Mouse (Mus musculus): ENCODE data around the gene Kcnma1. TPM values are rescaled to one million over a fixed set of nuclear protein-coding genes. Genes with fewer than 3 reads are reported as not detected.

Gene Kcnma1
- polyA plus RNA-seq, 1 experiment = 0.29 TPM

GRCm38 (mm10) chr14:23712891-23713290 lies 301.4 kb downstream of the Kcnma1 start:
- no peak for TF ChIP-seq POLR2A (IDR thresholded peaks at IDR 0.05; ENCODE audit: low read depth, low read length)
- TF ChIP-seq CTCF (IDR thresholded peaks at IDR 0.05; ENCODE audit: extremely low read depth, insufficient read depth, insufficient read length, insufficient replicate concordance) = no peak
- Histone ChIP-seq H3K36me3 (ENCODE audit: control insufficient read depth, insufficient read depth, low read length) (no peaks in the 10 kb centered on the region), H3K27me3 (ENCODE audit: control insufficient read depth, insufficient read depth, low read length) (no peaks in the 10 kb centered on the region), H3K4me1 (ENCODE audit: control insufficient read depth, insufficient read depth, insufficient read length) (no peaks in the 10 kb centered on the region), H3K4me3 (ENCODE audit: extremely low read depth, insufficient read depth, insufficient read length) (no peak overlapping the region), H3K27ac (ENCODE audit: insufficient read depth, low read length) (no peak overlapping the region)
- 83% methylated on average over 5 of the region's 5 CpGs for WGBS
- no peak for DNase-seq (ENCODE audit: low read depth in 1 of 2, low spot score in 2 of 2)

GRCm38 (mm10) chr14:23710954-23711353 lies 303.3 kb downstream of the Kcnma1 start:
- Histone ChIP-seq H3K27me3 (ENCODE audit: control insufficient read depth, insufficient read depth, low read length) (no peaks in the 10 kb centered on the region), H3K4me1 (ENCODE audit: control insufficient read depth, insufficient read depth, insufficient read length) (no peaks in the 10 kb centered on the region), H3K4me3 (ENCODE audit: extremely low read depth, insufficient read depth, insufficient read length) (no peak overlapping the region), H3K36me3 (ENCODE audit: control insufficient read depth, insufficient read depth, low read length) (no peaks in the 10 kb centered on the region), H3K27ac (ENCODE audit: insufficient read depth, low read length) (no peak overlapping the region)
- no peak for TF ChIP-seq CTCF (IDR thresholded peaks at IDR 0.05; ENCODE audit: extremely low read depth, insufficient read depth, insufficient read length, insufficient replicate concordance)
- no peak for TF ChIP-seq POLR2A (IDR thresholded peaks at IDR 0.05; ENCODE audit: low read depth, low read length)
- DNase-seq (ENCODE audit: low read depth in 1 of 2, low spot score in 2 of 2) = no peak
- WGBS = 83% methylated on average over 7 of the region's 7 CpGs

GRCm38 (mm10) chr14:23706837-23707236 lies 307.5 kb downstream of the Kcnma1 start:
- WGBS = 83% methylated on average over 10 of the region's 10 CpGs
- Histone ChIP-seq H3K4me3 (ENCODE audit: extremely low read depth, insufficient read depth, insufficient read length) (no peak overlapping the region), H3K36me3 (ENCODE audit: control insufficient read depth, insufficient read depth, low read length) (no peaks in the 10 kb centered on the region), H3K4me1 (ENCODE audit: control insufficient read depth, insufficient read depth, insufficient read length) (no peaks in the 10 kb centered on the region), H3K27me3 (ENCODE audit: control insufficient read depth, insufficient read depth, low read length) (no peaks in the 10 kb centered on the region), H3K27ac (ENCODE audit: insufficient read depth, low read length) (no peak overlapping the region)
- TF ChIP-seq CTCF (IDR thresholded peaks at IDR 0.05; ENCODE audit: extremely low read depth, insufficient read depth, insufficient read length, insufficient replicate concordance) (no peak), POLR2A (IDR thresholded peaks at IDR 0.05; ENCODE audit: low read depth, low read length) (no peak)
- DNase-seq (ENCODE audit: low read depth in 1 of 2, low spot score in 2 of 2) = no peak

- Histone ChIP-seq H3K4me3 (ENCODE audit: extremely low read depth, insufficient read depth, insufficient read length) (no peak overlapping the region), H3K27me3 (ENCODE audit: control insufficient read depth, insufficient read depth, low read length) (no peaks in the 10 kb centered on the region), H3K27ac (ENCODE audit: insufficient read depth, low read length) (no peak overlapping the region), H3K4me1 (ENCODE audit: control insufficient read depth, insufficient read depth, insufficient read length) (no peaks in the 10 kb centered on the region), H3K36me3 (ENCODE audit: control insufficient read depth, insufficient read depth, low read length) (no peaks in the 10 kb centered on the region)
- TF ChIP-seq CTCF (IDR thresholded peaks at IDR 0.05; ENCODE audit: extremely low read depth, insufficient read depth, insufficient read length, insufficient replicate concordance) (no peak), POLR2A (IDR thresholded peaks at IDR 0.05; ENCODE audit: low read depth, low read length) (no peak)
- DNase-seq (ENCODE audit: low read depth in 1 of 2, low spot score in 2 of 2) = no peak
- 68% methylated on average over 3 of the region's 3 CpGs for WGBS
Observed at GRCm38 (mm10) chr14:23705647-23706046, 308.6 kb downstream of the Kcnma1 start.

- Histone ChIP-seq H3K4me3 (ENCODE audit: extremely low read depth, insufficient read depth, insufficient read length) (no peak overlapping the region), H3K4me1 (ENCODE audit: control insufficient read depth, insufficient read depth, insufficient read length) (no peaks in the 10 kb centered on the region), H3K27me3 (ENCODE audit: control insufficient read depth, insufficient read depth, low read length) (no peaks in the 10 kb centered on the region), H3K36me3 (ENCODE audit: control insufficient read depth, insufficient read depth, low read length) (no peaks in the 10 kb centered on the region), H3K27ac (ENCODE audit: insufficient read depth, low read length) (no peak overlapping the region)
- DNase-seq (ENCODE audit: low read depth in 1 of 2, low spot score in 2 of 2) = no peak
- TF ChIP-seq POLR2A (IDR thresholded peaks at IDR 0.05; ENCODE audit: low read depth, low read length) = no peak
- TF ChIP-seq CTCF (IDR thresholded peaks at IDR 0.05; ENCODE audit: extremely low read depth, insufficient read depth, insufficient read length, insufficient replicate concordance) = no peak
Observed at GRCm38 (mm10) chr14:23704303-23704702, 310.0 kb downstream of the Kcnma1 start.

GRCm38 (mm10) chr14:23696341-23696740 lies 317.9 kb downstream of the Kcnma1 start:
- Histone ChIP-seq H3K36me3 (ENCODE audit: control insufficient read depth, insufficient read depth, low read length) (no peaks in the 10 kb centered on the region), H3K4me1 (ENCODE audit: control insufficient read depth, insufficient read depth, insufficient read length) (no peaks in the 10 kb centered on the region), H3K4me3 (ENCODE audit: extremely low read depth, insufficient read depth, insufficient read length) (no peak overlapping the region), H3K27ac (ENCODE audit: insufficient read depth, low read length) (no peak overlapping the region), H3K27me3 (ENCODE audit: control insufficient read depth, insufficient read depth, low read length) (no peaks in the 10 kb centered on the region)
- TF ChIP-seq CTCF (IDR thresholded peaks at IDR 0.05; ENCODE audit: extremely low read depth, insufficient read depth, insufficient read length, insufficient replicate concordance) (no peak), POLR2A (IDR thresholded peaks at IDR 0.05; ENCODE audit: low read depth, low read length) (no peak)
- DNase-seq (ENCODE audit: low read depth in 1 of 2, low spot score in 2 of 2) = no peak
- WGBS = 79% methylated on average over 3 of the region's 3 CpGs

- H3K4me3 ChIP-seq (ENCODE audit: extremely low read depth, insufficient read depth, insufficient read length) = no peak overlapping the region
- 62% methylated on average over 5 of the region's 5 CpGs for WGBS
- H3K4me1 ChIP-seq (ENCODE audit: control insufficient read depth, insufficient read depth, insufficient read length) = no peaks in the 10 kb centered on the region
- no peak for TF ChIP-seq CTCF (IDR thresholded peaks at IDR 0.05; ENCODE audit: extremely low read depth, insufficient read depth, insufficient read length, insufficient replicate concordance)
- TF ChIP-seq POLR2A (IDR thresholded peaks at IDR 0.05; ENCODE audit: low read depth, low read length) = no peak
- no peaks in the 10 kb centered on the region for H3K27me3 ChIP-seq (ENCODE audit: control insufficient read depth, insufficient read depth, low read length)
- no peak overlapping the region for H3K27ac ChIP-seq (ENCODE audit: insufficient read depth, low read length)
- no peaks in the 10 kb centered on the region for H3K36me3 ChIP-seq (ENCODE audit: control insufficient read depth, insufficient read depth, low read length)
- no peak for DNase-seq (ENCODE audit: low read depth in 1 of 2, low spot score in 2 of 2)
Observed at GRCm38 (mm10) chr14:23689681-23690080, 324.6 kb downstream of the Kcnma1 start.
